Mouse (Mus musculus): ENCODE measurements at regions not wholly inside any gene's neighbourhood (a gene's known extent, or its start where the extent isn't known, plus 50 kb on each side); places are given as distances from the start of the nearest gene placed in this dataset.

DNA sequence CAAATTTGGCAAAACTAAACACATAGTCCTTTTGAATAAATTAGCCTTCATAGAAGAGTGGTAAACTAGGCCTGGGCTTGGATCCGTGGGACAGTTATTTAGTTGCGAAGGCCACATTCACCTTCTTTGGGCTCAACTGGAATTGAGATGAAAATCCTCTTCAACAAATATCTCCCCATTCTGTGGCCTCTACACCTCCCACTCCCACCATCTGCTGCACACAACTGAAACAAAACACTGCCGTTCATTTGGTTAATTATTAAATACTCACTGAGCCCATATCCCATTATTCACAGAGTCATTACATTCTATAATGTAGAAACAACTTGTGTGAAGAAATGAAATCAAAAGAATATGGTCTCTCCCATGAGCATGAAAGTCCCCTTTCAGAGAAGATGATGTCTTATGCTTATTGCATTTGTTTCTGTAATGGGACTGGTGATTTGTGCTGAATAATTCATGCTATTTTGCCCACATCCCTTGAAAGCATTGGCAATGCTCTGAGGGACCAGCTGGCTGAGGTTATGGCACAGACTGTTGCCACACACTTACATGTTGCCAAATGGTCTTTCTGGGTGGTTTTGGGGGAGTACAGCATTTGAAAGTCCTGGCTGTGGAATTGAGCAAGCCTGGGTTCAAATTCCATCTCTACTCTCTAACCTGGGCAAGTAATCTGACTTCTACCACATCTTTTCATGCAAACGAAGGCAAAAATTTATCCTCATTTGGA, 129.7 kb upstream of the Slc30a5 start:
- WGBS: 82% methylated on average over 4 of the region's 4 CpGs
- H3K27ac ChIP-seq (ENCODE audit: low read depth, low read length): no peak overlapping the region
- no peak overlapping the region for H3K9ac ChIP-seq (ENCODE audit: low read depth, low read length)
- DNase-seq (ENCODE audit: low spot score) (no peak), ATAC-seq (replicated peaks; ENCODE audit: low FRiP score) (no peak)
- H3K9me3 ChIP-seq (ENCODE audit: control insufficient read depth, low read length): no peaks in the 10 kb centered on the region
- H3K4me3 ChIP-seq (ENCODE audit: low read depth, low read length): no peak overlapping the region
- H3K36me3 ChIP-seq (ENCODE audit: control insufficient read depth, insufficient read depth, low read length): no peaks in the 10 kb centered on the region
- no peaks in the 10 kb centered on the region for H3K4me1 ChIP-seq (replicated peaks; ENCODE audit: control insufficient read depth, insufficient read depth, low read length)
- no peaks in the 10 kb centered on the region for H3K27me3 ChIP-seq (replicated peaks; ENCODE audit: control insufficient read depth, insufficient read depth, low read length)
- no peak overlapping the region for H3K4me2 ChIP-seq

DNA sequence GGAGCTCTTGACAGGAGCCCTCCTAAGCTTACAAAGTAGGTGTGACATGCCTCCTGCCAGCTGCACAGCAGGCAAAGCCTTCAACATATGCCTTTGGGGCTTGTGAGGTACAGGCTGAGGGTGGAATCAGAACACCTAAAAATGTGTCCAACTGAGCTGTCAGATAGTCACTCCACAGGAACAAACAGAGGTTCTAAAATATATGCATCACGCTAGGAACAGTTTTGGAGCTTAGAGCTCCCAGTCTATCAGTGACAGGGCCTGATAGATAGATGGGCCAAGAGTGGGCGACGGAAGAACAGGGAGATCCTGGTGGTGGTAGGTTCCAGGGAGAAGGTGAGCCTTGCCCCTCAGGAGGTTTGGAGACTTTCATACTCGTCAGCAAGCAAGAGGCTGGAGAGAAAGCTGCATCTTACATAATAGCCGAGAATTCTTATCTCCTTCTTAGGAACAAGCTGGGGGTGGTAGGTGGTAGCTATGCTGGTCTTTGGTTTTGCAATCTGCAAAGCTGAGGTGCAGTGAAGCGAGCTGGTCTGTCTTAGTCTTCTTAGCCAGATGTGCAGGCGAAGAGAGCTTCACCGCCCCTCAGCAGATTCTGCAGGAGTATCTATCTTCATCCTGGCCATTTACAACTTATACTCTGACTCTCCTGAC, 121.5 kb upstream of the Slc30a5 start:
- DNase-seq (ENCODE audit: low spot score): no peak
- H3K9me3 ChIP-seq (ENCODE audit: control insufficient read depth, low read length): no peaks in the 10 kb centered on the region
- H3K4me3 ChIP-seq (ENCODE audit: low read depth, low read length): no peak overlapping the region
- no peak for ATAC-seq (replicated peaks; ENCODE audit: low FRiP score)
- H3K4me2 ChIP-seq: no peak overlapping the region
- H3K9ac ChIP-seq (ENCODE audit: low read depth, low read length): no peak overlapping the region
- H3K4me1 ChIP-seq (replicated peaks; ENCODE audit: control insufficient read depth, insufficient read depth, low read length): 0 out of 2 replicates have a peak, but pooled peaks cover 2% of the 10 kb centered on the region
- no peaks in the 10 kb centered on the region for H3K36me3 ChIP-seq (ENCODE audit: control insufficient read depth, insufficient read depth, low read length)
- WGBS: 62% methylated on average over 8 of the region's 8 CpGs
- no peaks in the 10 kb centered on the region for H3K27me3 ChIP-seq (replicated peaks; ENCODE audit: control insufficient read depth, insufficient read depth, low read length)
- H3K27ac ChIP-seq (ENCODE audit: low read depth, low read length): no peak overlapping the region

DNA sequence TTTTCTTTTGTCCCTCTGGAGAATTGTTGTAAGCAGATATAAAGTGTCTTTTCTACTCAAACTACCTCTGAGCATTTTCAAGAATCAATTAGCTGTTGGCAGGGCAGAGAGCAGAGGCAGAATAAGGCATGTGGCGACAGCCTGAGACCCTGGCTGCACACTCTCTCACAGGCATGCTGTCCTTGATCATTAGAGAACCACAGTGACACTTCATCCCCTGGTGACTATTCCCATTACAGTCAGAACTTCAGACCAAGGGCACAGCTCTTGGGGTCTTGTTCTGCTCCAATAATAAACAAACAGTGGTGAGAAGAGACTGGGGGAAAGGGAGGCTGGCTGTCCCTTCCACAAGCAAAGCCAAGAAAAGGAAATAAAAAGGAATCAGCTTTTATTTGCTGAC, 120.9 kb upstream of the Slc30a5 start:
- ATAC-seq (replicated peaks; ENCODE audit: low FRiP score) (no peak), DNase-seq (ENCODE audit: low spot score) (no peak)
- 62% methylated on average over 1 of the region's 1 CpGs for WGBS
- Histone ChIP-seq H3K27ac (ENCODE audit: low read depth, low read length) (no peak overlapping the region), H3K27me3 (replicated peaks; ENCODE audit: control insufficient read depth, insufficient read depth, low read length) (no peaks in the 10 kb centered on the region), H3K9ac (ENCODE audit: low read depth, low read length) (no peak overlapping the region), H3K4me3 (ENCODE audit: low read depth, low read length) (no peak overlapping the region), H3K4me1 (replicated peaks; ENCODE audit: control insufficient read depth, insufficient read depth, low read length) (0 out of 2 replicates have a peak, but pooled peaks cover 2% of the 10 kb centered on the region), H3K9me3 (ENCODE audit: control insufficient read depth, low read length) (no peaks in the 10 kb centered on the region), H3K36me3 (ENCODE audit: control insufficient read depth, insufficient read depth, low read length) (no peaks in the 10 kb centered on the region), H3K4me2 (no peak overlapping the region)

DNA sequence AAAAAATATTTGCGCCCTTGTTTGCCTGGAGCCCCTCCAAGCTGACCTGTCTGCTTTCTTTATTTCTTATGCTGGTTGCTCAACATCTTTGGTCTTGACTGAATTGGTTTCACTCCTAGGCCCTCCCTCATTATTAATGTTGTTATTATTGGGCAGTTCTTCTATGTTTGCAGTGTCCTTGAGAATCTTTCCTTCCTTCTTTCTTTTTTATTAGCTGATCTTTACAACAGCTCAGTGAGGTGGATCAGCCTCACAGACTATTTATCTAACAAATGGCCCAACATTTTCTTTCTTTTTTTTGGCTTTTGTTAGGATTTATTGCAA, 117.9 kb upstream of the Slc30a5 start:
- Histone ChIP-seq H3K36me3 (ENCODE audit: control insufficient read depth, insufficient read depth, low read length) (no peaks in the 10 kb centered on the region), H3K27ac (ENCODE audit: low read depth, low read length) (no peak overlapping the region), H3K9ac (ENCODE audit: low read depth, low read length) (no peak overlapping the region), H3K27me3 (replicated peaks; ENCODE audit: control insufficient read depth, insufficient read depth, low read length) (no peaks in the 10 kb centered on the region), H3K9me3 (ENCODE audit: control insufficient read depth, low read length) (no peaks in the 10 kb centered on the region), H3K4me1 (replicated peaks; ENCODE audit: control insufficient read depth, insufficient read depth, low read length) (0 out of 2 replicates have a peak, but pooled peaks cover 2% of the 10 kb centered on the region), H3K4me2 (no peak overlapping the region), H3K4me3 (ENCODE audit: low read depth, low read length) (no peak overlapping the region)
- 86% methylated on average over 1 of the region's 1 CpGs for WGBS
- no peak for DNase-seq (ENCODE audit: low spot score)
- no peak for ATAC-seq (replicated peaks; ENCODE audit: low FRiP score)

DNA sequence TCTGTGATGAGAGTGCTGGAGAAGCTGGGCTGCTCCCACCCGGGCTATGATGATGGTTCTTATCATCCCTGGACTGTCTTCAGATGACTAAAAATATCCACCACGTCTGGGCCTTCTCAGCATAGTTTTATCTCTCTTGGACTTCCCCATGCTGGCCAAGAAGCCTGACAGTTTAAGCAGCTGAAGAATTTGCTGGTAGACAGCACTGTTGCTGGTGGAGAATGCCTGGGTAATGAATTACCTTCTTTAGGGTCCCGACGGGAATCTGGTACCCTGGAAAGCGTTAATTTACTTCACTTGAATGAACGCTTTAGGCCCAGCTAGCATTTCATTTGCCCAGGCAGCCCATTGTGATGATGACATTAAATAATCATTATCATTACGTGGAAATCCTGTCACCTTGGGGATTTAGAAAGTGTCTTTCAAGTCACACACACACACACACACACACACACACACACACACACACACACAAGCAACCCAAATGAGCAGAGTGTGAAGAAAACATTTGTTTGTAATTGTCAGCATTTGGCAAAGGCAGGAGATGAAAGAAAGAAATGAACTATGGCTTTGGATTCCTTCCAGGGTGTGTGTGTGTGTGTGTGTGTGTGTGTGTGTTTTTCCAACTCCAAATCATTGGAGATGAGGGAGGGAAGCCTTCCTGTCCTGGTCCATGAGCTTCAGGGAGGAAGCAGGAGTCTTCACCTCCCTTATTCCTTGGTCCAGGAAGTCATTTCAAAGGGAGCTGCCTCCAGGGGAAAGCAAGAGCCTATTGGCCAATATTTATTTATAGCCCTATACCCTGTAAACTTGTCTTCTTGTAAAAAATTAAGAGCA, 117.3 kb upstream of the Slc30a5 start:
- H3K9ac ChIP-seq (ENCODE audit: low read depth, low read length): no peak overlapping the region
- no peaks in the 10 kb centered on the region for H3K9me3 ChIP-seq (ENCODE audit: control insufficient read depth, low read length)
- 0 out of 2 replicates have a peak overlapping the region, but pooled peaks have one; percentile 12 for H3K4me2 ChIP-seq
- H3K27me3 ChIP-seq (replicated peaks; ENCODE audit: control insufficient read depth, insufficient read depth, low read length): no peaks in the 10 kb centered on the region
- no peak overlapping the region for H3K4me3 ChIP-seq (ENCODE audit: low read depth, low read length)
- 34% methylated on average over 7 of the region's 7 CpGs for WGBS
- DNase-seq (ENCODE audit: low spot score) (no peak), ATAC-seq (replicated peaks; ENCODE audit: low FRiP score) (peak; percentile 83)
- no peaks in the 10 kb centered on the region for H3K36me3 ChIP-seq (ENCODE audit: control insufficient read depth, insufficient read depth, low read length)
- 0 out of 2 replicates have a peak, but pooled peaks cover 2% of the 10 kb centered on the region for H3K4me1 ChIP-seq (replicated peaks; ENCODE audit: control insufficient read depth, insufficient read depth, low read length)
- no peak overlapping the region for H3K27ac ChIP-seq (ENCODE audit: low read depth, low read length)

DNA sequence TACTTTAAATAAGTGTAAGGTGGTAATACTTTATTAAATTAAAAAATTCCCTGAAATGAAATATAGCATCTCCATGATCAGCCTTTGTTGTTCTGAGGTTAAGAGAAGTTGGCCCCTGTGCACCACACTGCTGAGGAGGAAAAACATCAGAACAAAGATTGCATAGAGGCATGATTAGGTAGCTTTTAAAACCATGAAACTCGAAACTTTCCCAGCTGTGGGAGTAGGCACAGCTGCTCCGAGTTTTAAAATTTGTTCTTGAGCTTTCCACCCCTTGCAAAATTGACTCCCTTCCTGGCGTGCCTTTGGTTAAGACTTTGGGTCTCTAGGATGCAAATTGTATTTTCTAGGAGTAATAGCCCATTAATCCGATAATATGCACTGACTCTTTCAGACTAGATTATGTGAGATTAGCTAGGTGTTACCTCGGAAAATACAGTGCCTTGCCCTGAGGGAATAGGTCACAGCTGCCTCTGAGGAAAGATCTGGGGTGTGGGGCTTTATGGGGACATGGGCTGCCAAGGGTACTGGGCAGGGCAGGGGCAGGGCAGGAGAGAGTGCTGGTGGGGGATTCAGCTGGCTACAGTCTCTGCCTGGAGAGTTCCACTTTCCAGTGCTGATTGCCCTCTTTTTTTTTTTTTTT, 110.1 kb upstream of the Slc30a5 start:
- no peaks in the 10 kb centered on the region for H3K4me1 ChIP-seq (replicated peaks; ENCODE audit: control insufficient read depth, insufficient read depth, low read length)
- no peaks in the 10 kb centered on the region for H3K36me3 ChIP-seq (ENCODE audit: control insufficient read depth, insufficient read depth, low read length)
- H3K27ac ChIP-seq (ENCODE audit: low read depth, low read length): no peak overlapping the region
- no peak overlapping the region for H3K4me2 ChIP-seq
- no peak overlapping the region for H3K4me3 ChIP-seq (ENCODE audit: low read depth, low read length)
- 58% methylated on average over 5 of the region's 5 CpGs for WGBS
- H3K9me3 ChIP-seq (ENCODE audit: control insufficient read depth, low read length): no peaks in the 10 kb centered on the region
- H3K9ac ChIP-seq (ENCODE audit: low read depth, low read length): no peak overlapping the region
- no peak for DNase-seq (ENCODE audit: low spot score)
- no peak for ATAC-seq (replicated peaks; ENCODE audit: low FRiP score)
- H3K27me3 ChIP-seq (replicated peaks; ENCODE audit: control insufficient read depth, insufficient read depth, low read length): no peaks in the 10 kb centered on the region

DNA sequence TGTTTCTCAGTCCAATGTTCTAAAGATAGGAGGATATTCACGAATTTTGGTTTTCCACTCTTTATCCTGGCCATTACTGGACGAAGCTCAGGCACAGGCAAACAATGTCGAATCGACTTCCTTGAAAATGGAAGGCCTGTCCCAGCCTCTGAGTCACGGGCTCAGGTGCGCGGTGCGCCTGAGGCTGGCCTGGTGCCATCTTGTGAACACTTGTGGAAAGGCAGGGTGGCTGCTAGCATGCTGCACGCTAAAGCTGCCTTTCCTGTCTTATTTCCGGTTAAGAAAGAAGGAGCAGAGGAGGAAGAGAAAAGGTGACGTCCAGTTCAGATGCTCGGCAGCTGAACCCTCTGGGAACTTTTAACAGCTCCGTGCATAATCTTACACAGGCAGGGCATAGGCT, 107.6 kb upstream of the Slc30a5 start:
- H3K27me3 ChIP-seq (replicated peaks; ENCODE audit: control insufficient read depth, insufficient read depth, low read length): no peaks in the 10 kb centered on the region
- no peak overlapping the region for H3K9ac ChIP-seq (ENCODE audit: low read depth, low read length)
- DNase-seq (ENCODE audit: low spot score) (no peak), ATAC-seq (replicated peaks; ENCODE audit: low FRiP score) (no peak)
- H3K9me3 ChIP-seq (ENCODE audit: control insufficient read depth, low read length): no peaks in the 10 kb centered on the region
- H3K4me3 ChIP-seq (ENCODE audit: low read depth, low read length): no peak overlapping the region
- H3K4me1 ChIP-seq (replicated peaks; ENCODE audit: control insufficient read depth, insufficient read depth, low read length): no peaks in the 10 kb centered on the region
- no peaks in the 10 kb centered on the region for H3K36me3 ChIP-seq (ENCODE audit: control insufficient read depth, insufficient read depth, low read length)
- 67% methylated on average over 13 of the region's 13 CpGs for WGBS
- no peak overlapping the region for H3K27ac ChIP-seq (ENCODE audit: low read depth, low read length)
- H3K4me2 ChIP-seq: no peak overlapping the region

DNA sequence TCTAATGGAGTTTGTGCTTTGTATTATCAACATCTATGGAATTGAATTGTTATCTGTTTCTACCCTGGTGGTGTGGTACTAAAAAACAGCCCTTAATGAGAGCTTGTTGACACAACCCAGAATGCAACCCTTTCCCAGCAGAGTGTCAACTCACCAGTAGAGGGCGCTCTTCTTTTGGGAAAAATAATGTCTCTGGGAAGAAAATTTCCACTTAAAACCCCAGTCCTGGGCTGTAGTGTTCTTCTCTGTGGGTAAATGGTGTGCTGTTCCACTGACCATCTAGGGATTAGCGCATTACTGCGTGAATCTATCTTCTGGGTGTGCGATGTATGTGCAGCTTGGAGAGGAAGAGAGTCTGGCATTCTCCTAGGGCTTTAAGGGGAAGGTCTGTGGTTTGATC, 106.5 kb upstream of the Slc30a5 start:
- Histone ChIP-seq H3K27ac (ENCODE audit: low read depth, low read length) (no peak overlapping the region), H3K4me2 (no peak overlapping the region), H3K27me3 (replicated peaks; ENCODE audit: control insufficient read depth, insufficient read depth, low read length) (no peaks in the 10 kb centered on the region), H3K4me1 (replicated peaks; ENCODE audit: control insufficient read depth, insufficient read depth, low read length) (no peaks in the 10 kb centered on the region), H3K4me3 (ENCODE audit: low read depth, low read length) (no peak overlapping the region), H3K9ac (ENCODE audit: low read depth, low read length) (no peak overlapping the region), H3K36me3 (ENCODE audit: control insufficient read depth, insufficient read depth, low read length) (no peaks in the 10 kb centered on the region), H3K9me3 (ENCODE audit: control insufficient read depth, low read length) (no peaks in the 10 kb centered on the region)
- no peak for ATAC-seq (replicated peaks; ENCODE audit: low FRiP score)
- DNase-seq (ENCODE audit: low spot score): no peak
- 41% methylated on average over 4 of the region's 4 CpGs for WGBS

Data from liver, embryonic 11.5 days (tissue).